Mouse (Mus musculus) c-Kit-positive CD71-positive TER-119-positive erythroid progenitor cells, embryonic 14.5 days (primary cell): ENCODE data around the gene Etv6.
A peak's percentile ranks its signal among the peaks of the same experiment; 100 is the strongest.

Experiments used
- DNase-seq: peaks from one replicate; pipeline ENCODE4 v3.0.0-alpha.2; 2013; ENCODE audit warnings: low spot score

Gene Etv6

DNA sequence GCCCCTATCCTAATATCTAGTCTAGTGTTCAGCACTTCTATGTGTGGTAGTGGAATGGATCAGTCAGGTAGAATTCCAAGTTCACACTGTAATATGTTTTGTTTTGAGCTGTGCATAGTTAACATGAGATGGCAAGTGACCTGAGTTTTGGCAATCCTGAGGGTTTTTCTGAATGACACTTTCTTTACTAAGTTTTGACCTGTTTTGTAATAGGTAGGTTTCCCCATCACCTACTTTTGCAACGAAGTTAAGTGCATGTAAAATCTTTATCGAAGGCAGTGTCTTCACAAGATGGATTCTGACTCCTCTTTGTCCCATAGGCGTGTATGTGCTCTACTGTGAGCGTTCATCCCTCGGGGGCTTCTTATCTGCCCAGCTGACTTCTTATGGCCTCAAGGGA lies 74.7 kb downstream of the Etv6 start:
- DNase-seq, result no peak

DNA sequence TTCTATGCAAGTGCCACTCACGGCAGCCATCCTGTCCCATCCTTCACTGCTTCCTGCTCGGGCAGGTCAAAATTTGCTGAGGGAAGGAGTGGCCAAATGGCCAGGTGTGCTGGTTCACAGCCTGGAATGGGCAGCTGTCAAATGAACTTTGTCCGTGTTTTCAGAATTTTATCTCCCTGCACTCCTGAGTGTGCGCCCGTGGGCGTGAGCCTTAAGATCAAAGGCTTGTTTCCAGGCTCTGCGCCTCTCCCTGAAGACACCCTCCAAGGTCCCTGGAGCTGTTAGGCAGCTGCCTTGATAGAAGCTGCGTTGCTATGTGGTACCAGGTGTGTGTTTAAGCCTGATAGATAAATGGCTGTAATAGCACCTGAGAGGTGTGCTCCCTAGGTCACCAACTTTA lies 76.1 kb downstream of the Etv6 start:
- no peak for DNase-seq

DNA sequence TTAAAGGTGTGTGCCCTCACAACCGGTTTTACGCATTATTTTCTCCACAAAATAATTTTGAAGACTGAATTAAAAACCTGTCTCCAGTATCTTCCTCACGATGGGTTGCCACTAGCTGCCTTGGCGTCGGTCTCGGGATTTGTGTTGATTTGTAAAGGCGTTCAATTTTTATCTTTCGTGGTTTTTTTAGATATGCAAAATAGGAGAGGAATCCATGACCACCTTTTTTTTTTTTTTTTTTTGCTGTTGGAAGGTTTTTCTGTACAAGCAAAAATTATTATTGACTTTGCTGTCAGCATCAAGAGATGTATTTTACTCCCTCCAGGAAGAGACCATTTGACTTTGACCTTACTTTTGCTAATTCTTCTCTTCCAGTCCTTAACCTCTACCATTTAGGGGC lies 77.3 kb downstream of the Etv6 start:
- DNase-seq, result no peak

DNA sequence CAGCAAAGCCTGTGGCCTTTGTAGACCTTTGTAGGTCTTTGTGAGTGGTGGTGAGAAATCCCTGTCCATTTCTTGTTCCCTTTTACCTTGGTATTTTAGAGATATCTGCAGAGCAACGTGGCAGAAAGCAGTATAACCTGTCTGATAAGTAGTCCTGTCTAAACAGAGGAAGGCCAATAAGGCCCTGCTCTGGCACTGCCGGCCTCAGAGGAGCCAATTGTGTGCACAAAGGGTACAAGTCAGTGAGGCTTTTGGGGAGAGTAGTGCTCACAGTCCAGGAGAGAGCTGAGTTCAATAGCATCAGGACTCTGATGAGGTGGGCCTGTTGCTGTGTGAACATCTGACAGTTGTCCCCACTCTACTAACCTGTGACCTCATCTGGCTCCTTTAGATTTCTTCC lies 77.7 kb downstream of the Etv6 start:
- DNase-seq, result no peak

DNA sequence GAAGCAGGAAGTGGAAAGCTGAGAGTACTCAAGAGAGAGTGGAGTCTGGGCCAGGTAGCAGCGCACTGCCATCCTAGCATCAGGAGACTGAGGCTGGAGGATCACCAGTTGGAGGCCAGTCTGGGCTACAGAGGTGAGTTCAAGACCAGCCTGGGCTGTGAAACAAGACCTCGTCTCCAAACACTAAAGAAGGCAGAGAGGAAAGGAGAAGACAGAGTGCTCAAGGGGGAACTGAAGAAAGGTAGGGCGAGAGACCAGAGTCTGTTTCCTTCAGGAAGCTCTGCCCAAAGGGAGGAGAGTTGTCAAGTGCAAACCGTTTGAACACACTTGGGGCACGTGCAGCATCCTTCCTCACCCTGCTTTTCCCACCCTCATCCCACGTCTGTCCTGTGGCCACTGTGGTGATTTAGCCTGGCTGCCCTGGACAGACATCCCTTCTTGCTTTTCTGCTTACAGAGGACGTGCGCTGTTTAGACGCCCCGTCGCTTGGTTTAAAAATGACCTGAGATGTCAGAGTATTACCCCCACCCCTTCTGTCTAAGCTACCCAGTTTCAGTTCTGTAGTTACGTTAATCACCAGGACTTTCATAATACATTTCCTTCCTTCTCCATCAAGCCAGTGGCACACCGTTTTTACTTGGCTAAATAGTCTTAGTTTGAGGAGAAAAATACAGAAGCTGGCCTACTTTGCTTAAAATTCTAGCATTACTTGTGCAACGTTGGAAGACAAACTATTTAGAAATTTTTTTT lies 79.9 kb downstream of the Etv6 start:
- no peak for DNase-seq

DNA sequence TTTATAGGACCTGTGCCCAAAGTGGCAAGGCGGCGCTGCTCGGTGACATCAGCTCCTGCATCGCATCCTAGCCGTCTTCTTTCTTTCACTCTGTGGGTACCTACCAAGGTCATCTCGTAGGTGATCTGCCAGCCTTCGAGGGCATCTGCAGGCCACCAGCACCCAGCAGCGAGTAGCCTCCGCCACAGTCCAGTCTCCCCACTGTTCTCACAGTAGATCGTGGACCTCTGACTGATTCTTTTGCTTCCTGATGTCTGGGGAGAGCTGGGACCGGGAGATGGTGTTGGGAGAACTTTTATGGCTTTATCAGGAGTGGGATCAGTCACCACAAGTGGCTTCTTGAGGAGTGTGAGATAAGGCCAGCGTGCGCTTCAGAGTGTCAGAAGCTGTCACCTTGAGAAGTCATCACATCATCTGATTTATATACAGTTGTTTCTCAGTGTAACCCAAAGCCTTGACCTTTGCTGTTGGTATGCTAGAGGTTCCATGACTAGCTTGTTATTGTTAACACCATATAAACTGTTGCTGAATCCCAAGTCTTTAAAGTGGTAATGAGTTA lies 82.0 kb downstream of the Etv6 start:
- DNase-seq, result no peak

DNA sequence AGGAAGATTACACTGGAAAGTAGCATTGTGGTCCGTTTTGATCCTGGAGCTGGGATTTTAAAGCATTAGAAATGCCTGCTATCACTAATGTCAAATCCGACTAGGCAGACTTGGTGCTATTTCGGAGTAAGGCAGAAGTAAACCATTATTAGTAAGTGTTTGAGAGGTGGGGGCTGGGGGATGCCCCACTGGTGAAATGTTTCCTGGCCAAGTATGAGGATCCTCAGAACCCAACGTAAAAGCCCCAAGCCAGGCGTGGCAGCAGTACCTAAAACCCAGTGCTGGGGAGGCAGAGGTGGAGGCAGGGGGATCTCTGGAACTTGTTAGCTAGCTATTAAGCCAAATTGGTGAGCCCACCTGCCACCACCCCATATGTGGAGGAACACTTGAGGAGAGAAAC lies 83.0 kb downstream of the Etv6 start:
- no peak for DNase-seq

DNA sequence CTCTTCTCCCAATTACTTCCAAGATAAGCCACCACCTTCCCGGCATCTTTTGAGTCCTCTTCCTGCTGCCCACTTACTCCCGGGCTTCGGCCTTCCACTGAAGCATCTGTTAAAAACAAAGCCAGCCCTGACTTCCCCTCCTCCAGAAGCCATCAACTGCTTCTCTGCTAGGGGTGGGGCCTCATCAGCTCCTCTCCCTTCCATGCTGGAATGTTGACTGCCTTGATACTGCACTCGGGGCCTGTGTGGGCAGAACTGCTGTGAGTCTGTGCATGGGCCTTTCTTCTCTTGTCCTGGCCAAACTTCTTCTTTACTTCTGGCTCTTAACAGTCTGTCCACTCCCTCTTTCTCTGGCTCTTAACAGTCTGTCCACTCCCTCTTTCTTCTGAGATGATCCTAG lies 83.6 kb downstream of the Etv6 start:
- no peak for DNase-seq

DNA sequence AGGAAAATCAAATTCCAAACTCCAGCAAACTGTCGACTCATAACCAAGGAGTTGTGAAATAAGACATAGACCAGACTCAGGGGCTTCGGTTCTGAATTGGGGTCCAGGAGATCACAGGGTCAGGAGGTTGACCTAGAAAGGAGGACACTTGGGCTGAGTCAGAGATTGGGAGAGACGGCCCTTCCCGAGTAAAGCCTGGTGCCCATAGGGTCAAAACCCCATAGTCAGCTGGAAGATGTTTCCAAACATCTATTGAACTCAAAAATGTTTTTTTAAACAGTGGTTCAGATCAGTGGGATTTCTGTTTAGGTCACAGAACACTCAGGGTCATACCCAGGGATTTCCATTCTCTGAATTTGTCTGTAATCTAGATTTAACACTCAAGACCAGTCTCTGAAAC lies 84.7 kb downstream of the Etv6 start:
- DNase-seq, result no peak

DNA sequence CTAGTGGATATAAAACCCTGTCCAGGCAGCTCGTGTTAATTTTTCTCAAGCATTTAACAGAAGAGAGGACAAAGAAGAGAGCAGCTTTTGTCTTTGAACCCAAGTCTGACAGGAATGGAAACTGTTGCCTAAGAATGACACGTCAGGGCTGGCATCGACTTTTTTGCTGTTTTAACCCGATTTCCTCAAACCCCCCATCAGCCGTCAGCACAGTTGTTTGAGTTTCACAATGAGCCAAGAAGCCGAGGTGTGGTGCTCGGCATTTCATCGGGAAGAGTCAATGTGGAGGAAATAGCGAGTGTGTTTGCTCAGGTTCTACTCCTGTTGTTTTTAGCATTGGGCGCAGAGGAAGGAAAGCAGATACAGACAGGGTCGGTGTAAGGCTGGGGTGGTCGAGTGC lies 85.2 kb downstream of the Etv6 start:
- DNase-seq, result no peak

DNA sequence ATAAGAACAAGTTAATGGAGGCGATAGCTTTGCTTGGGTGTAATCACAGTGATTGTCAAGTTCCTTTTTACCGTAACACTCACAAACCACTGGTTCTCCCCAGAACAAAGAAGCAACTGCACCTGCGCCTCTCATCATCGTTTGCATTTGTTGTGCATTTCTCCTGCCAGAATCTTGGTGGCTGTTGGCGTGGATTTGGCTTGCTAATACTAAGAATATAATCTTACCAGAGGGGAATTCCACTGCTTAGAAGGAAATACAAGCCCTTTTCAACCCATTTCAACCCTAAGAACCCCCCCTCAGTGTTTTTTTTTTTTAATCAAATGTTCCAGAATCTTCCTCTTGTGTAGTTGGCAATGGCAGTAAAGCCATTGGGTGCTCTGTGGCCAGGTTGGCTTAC lies 87.4 kb downstream of the Etv6 start:
- no peak for DNase-seq

DNA sequence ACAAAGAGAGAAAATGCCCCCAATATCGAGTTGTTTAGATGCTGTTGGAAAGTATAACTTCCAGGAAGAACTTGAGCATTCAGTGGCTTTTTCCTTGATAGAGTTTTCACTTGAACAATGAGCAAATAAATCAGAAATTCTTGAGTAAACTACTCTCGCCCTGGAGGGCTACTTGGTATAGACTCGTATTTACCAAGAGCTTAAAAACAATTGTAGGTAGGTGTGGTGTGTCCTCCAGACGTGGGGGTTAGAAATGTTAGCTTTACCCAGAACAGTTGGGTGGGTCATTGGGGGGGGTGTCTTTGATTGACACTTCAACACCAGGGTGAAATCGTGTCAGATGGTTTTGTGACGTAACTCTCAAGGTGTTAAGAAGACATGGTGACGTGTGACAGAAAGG lies 88.0 kb downstream of the Etv6 start:
- no peak for DNase-seq

DNA sequence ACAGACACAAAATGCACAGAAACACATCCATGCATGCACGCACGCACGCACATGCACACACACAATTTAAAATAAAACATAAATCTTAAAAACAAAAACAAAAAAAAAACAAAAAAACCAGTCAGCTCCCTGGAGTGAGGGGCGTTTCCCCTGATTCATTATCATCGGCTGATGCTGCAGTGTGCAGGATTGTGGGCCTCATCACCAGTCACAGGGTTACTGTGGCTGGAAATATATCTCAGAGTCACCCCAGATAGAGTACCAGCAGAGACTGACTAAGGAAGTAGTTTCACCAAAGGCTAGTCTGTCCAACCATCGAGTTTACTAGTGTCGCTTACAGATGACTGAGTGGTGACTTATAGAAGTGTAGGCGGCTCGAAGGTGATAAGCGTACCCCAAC lies 88.8 kb downstream of the Etv6 start:
- DNase-seq, result no peak

DNA sequence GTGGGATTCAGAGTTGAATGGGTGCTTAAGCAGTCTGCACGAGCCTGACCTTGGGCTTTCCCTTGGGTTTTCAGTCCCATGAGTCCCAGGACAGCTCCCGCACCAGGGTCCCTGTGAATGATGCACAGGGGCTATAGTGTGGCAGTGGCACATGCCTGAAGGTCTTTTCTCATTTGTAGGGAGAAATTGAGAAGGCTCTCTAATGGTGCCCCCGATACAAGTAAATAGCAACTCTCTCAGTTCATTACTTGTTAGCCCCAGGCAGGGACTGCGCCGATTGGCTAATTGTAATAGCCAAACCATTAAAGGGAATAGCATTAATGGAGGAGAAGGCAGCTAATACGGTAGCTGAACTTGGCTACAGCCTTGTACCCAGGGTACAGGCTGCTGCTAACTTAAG lies 92.5 kb downstream of the Etv6 start:
- DNase-seq, result no peak

DNA sequence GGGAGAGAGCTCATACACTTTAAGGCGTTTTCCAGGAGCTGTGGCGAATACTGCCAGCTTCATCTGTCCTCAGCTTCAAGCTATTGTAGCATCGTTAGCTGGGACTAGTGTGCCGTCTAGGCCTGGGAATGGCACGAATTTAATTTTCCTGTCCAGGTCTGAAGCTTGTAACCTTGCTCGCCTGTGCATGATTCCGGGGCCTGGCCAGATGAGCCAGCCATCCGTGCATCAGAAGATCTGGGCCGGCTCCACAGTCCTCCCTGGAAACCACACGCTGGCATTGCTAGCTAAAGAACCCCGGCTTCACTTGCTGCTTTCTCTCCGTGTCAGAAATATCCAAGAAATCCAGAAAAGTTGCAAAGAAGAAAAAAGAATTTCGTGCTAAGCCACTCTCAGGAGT lies 93.1 kb downstream of the Etv6 start:
- no peak for DNase-seq

DNA sequence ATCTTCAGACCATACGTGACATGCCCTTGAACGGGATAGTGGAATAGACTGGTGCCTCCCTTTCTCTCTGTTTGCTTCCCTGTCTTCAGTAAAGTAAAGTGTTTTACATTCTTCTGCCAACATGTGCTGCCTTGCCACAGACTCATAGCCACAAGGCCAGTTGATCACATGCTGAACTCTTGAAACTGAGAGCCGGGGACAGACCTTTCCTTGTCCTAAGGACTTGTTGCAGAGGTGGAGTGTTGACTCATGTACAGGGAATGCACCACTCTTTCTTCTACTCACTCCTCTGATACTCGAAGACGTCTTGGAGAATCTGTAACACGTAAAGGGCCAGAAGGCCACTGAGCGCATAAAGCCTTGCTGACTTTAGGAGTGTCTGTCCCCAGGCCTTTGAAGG lies 94.3 kb downstream of the Etv6 start:
- no peak for DNase-seq

DNA sequence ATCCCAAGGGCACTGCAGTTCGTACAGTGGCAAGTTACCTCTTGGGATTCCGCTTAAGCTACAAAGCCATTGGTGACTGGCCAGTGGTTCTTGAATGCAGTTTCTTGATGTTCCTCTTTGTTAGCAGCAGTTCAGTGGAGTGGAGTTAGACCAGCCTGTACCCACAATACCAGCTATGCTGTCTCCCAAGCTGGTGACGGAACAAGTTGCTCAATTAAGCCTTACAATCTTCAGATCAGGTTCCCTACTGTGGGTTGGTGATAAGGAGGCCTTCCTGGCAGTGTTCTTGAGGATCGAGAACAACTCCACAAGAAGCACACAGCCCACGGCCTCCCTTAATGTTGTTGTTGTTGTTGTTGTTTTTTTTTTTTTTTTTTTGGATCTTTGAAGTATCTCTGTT lies 95.3 kb downstream of the Etv6 start:
- peak; percentile 53 for DNase-seq

DNA sequence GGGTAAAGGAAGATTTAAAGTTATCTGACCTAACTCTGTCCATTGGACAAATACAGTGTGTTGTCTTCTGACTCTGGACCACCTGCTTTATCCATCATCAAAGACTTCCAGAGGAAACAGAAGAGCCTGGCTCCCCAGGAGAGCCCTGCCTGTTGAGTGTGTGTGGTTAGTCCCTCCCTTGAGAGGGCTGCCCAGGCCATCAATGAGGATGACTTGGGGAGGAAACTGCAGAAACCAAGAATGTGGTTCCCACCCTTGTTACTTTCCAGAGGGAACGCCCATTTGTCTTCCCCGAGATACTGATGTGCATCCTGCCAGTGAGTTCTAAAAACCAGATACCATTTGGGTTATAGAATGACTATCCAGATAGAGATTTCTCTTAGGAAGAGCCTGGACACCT lies 96.1 kb downstream of the Etv6 start:
- DNase-seq, result no peak

DNA sequence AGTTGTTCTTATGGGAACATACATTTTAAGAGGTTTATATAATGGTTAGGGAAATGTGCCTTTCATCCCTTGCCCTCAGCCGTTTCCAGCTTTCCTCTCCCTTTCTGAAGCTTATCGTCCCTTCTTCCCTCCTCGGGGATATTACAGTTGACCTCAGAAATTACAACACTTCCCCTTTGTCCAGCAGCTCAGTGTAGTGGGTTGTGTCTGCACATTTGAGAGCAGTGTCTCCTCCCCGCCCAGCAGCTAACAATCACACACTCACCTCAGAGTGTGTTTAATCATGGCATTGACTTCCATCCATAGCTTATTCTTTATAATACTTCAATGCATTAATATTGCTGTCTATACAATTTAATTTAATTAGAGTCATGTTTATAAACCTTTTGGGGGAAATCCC lies 98.3 kb downstream of the Etv6 start:
- DNase-seq, result no peak

DNA sequence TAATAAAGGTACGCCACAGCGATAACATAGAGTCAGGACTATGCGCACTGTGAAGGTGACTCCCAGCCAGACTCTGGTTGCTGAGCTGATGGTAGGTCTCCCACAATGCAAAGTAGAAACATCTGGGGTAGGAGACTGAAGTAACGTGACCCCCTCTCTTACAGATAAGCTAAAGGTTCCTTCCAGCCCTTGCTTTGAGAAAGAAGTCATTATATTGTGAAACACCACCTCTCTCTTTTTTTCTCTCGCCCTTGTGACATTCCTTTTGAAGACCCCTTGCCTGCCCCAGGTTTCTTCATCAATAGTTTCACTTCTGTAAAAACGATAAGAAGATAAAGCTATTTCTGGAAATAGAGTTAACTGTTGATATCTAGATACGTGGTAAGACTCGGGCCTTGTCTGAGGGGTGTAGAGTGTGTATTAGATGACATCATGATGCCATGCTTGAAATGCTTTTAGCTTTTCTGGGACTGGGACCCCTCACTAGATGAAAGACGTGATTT lies 99.4 kb downstream of the Etv6 start:
- DNase-seq, result no peak

DNA sequence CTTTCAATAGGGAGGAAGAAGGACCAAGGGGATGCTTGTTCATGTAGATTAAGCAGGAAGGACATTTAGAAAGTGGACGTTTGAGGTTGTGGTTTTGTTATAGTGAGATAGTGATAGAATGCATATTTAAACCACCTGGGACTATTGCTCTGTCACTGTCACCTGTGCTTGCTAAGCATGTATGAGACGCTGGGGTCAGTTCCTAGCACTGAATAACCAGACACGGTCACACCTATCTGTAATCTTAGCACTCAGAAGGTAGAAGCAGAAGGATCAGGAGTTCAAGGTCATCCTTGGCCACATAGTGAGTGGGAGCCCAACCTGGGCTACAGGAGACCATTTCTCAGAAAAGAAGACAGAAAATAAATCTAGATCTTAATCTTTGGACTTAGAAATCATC lies 100.8 kb downstream of the Etv6 start:
- no peak for DNase-seq

DNA sequence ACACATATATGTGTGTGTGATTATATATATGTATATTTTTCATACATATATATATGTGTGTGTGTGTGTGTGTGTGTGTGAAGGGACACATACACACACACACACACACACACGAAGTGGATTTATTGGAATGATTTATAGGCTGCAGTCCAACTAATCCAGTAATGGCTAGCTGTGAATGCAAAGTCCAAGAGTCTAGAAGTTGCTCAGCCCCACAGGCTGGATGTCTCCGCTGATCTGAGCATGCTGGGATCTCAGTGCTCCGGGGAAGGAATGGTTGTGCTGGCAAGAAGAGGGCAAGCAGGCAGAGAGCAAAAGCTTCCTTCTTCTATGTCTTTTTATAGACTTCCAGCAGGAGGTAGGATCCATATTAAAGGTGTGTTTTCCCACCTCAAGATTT lies 103.9 kb downstream of the Etv6 start:
- no peak for DNase-seq

DNA sequence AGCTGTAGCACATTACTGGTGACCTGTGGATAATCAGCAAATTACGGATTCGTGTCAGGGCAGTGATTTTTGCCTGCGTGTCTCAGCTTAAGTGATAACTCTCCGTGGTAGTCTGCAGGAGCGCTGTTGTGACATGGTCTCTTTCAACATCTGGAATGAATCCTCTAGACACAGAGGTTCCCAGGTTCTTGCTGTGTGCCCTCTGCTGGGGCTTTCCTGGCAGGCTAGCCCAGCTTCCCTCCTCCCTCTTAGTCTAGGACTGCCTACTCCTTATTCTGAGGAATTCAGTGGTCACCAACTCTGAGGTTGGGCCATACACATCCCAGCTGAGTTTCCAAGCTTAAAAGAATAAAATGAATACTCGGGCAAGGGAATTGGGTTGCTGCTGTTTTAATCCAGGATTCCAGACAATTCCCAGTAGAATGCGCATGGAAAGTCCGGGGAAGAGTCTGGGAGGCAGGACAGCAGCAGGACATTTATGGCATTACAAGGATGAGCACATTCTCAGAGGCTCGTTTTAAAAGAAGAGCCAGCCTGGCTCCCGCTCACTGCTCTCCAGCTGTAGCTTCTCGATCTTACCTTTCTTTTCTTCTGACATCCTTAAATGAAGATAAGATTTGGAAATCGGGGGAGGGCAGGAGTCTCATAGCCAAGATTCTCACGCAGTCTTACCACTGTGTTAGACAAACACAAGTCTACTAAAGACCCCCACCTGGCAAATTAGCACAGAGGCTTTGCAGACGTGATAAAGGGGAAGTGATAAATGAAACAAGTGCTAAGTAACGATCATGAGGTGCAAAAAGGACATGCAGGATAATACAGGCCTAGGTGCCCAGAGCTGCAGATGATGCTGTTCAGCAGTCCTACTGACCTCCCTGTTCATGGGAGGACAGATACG lies 105.5 kb downstream of the Etv6 start:
- DNase-seq, result no peak
